Mouse (Mus musculus) adrenal gland, postnatal 14 days (tissue): ENCODE measurements around the gene Orc2. TPM values are rescaled to one million over a fixed set of nuclear protein-coding genes. Genes with fewer than 3 reads are reported as not detected.

ENCODE experiments used
- DNase-seq: peaks from one replicate; pipeline ENCODE4 v3.0.0; 2021; ENCODE audit warnings: mixed read lengths
- long read RNA-seq, 2 experiments: library from polyadenylated mRNA; stranded (forward); transcript quantifications; one replicate each; pipeline ENCODE4 v2.0.0; 2021
- total RNA-seq: library from RNA; stranded (reverse); gene quantifications from 2 replicates; pipeline ENCODE4 v1.2.3, GENCODE M21; 2021

Orc2 gene
- total RNA-seq = 20.5 and 24.9 TPM in 2 replicates
- long read RNA-seq, experiment 1, transcript Orc2-201 (18 exons, 3,561 nt) = major isoform, 17 of 28 reads
- long read RNA-seq, experiment 1, partial matches to known transcripts = 3 of 28 reads
- long read RNA-seq, experiment 1, other reads (novel, unspliced or antisense) = 8 of 28 reads
- long read RNA-seq, experiment 2, transcript Orc2-201 (18 exons, 3,561 nt) = major isoform, 18 of 25 reads
- long read RNA-seq, experiment 2, partial matches to known transcripts = 3 of 25 reads
- long read RNA-seq, experiment 2, other reads (novel, unspliced or antisense) = 4 of 25 reads

GRCm38 (mm10) chr1:58504577-58505254, at the start of gene Orc2:
Gene Orc2, minus strand, starts transcription at chr1:58505109.
- peak; percentile 96 for DNase-seq

- DNase-seq = no peak
Observed at GRCm38 (mm10) chr1:58541386-58541785, 36.5 kb upstream of the Orc2 start.

- no peak for DNase-seq
Observed at GRCm38 (mm10) chr1:58507249-58507648, 2.3 kb upstream of the Orc2 start.

GRCm38 (mm10) chr1:58503793-58504370, 1.0 kb downstream of the Orc2 start:
- no peak for DNase-seq

- no peak for DNase-seq
Observed at GRCm38 (mm10) chr1:58503134-58503533, 1.8 kb downstream of the Orc2 start.

GRCm38 (mm10) chr1:58498758-58499157, 6.2 kb downstream of the Orc2 start:
- no peak for DNase-seq

- DNase-seq = no peak
Observed at GRCm38 (mm10) chr1:58497678-58498077, 7.2 kb downstream of the Orc2 start.

- no peak for DNase-seq
Observed at GRCm38 (mm10) chr1:58495603-58496002, 9.3 kb downstream of the Orc2 start.

- no peak for DNase-seq
Observed at GRCm38 (mm10) chr1:58482647-58483046, 22.3 kb downstream of the Orc2 start.

GRCm38 (mm10) chr1:58475662-58476061, 29.2 kb downstream of the Orc2 start:
- DNase-seq = no peak

- DNase-seq = no peak
Observed at GRCm38 (mm10) chr1:58465561-58465960, 39.3 kb downstream of the Orc2 start.

- DNase-seq = no peak
Observed at GRCm38 (mm10) chr1:58465042-58465441, 39.9 kb downstream of the Orc2 start.

- no peak for DNase-seq
Observed at GRCm38 (mm10) chr1:58463935-58464334, 41.0 kb downstream of the Orc2 start.

GRCm38 (mm10) chr1:58460566-58460965, 44.3 kb downstream of the Orc2 start:
- DNase-seq = no peak

- DNase-seq = no peak
Observed at GRCm38 (mm10) chr1:58458867-58459266, 46.0 kb downstream of the Orc2 start.

GRCm38 (mm10) chr1:58458175-58458574, 46.7 kb downstream of the Orc2 start:
- no peak for DNase-seq

GRCm38 (mm10) chr1:58454316-58454715, 50.6 kb downstream of the Orc2 start:
- DNase-seq = no peak

- no peak for DNase-seq
Observed at GRCm38 (mm10) chr1:58448396-58448795, 56.5 kb downstream of the Orc2 start.

GRCm38 (mm10) chr1:58447766-58448165, 57.1 kb downstream of the Orc2 start:
- no peak for DNase-seq

GRCm38 (mm10) chr1:58445861-58446260, 59.0 kb downstream of the Orc2 start:
- DNase-seq = no peak

GRCm38 (mm10) chr1:58445143-58445722, 59.7 kb downstream of the Orc2 start, which contains the start of the genes Nif3l1 and Ppil3:
Gene Nif3l1, plus strand, starts transcription at chr1:58445151.
Gene Ppil3, minus strand, starts transcription at chr1:58445486.
- peak; percentile 91 for DNase-seq

- no peak for DNase-seq
Observed at GRCm38 (mm10) chr1:58444691-58445090, 60.2 kb downstream of the Orc2 start.

GRCm38 (mm10) chr1:58424551-58424950, 80.4 kb downstream of the Orc2 start:
- no peak for DNase-seq
